Mouse (Mus musculus): ENCODE measurements around the gene Adam15.

GRCm38 (mm10) chr3:89390111-89390515 is 40.3 kb upstream of the Adam15 start:
- TF ChIP-seq GATA1 (IDR thresholded peaks at IDR 0.05; ENCODE audit: low read depth, low read length): no peak
- no peak for TF ChIP-seq CTCF (IDR thresholded peaks at IDR 0.05 in 2 of 3, conservative IDR thresholded peaks at IDR 0.05 in 1 of 3; ENCODE audit: control insufficient read depth in 1 of 3, insufficient read depth in 1 of 3, low read depth in 2 of 3, low read length in 3 of 3, poor library complexity in 1 of 3, severe bottlenecking in 1 of 3)
- TF ChIP-seq ETS1 (IDR thresholded peaks at IDR 0.05; ENCODE audit: low read depth, low read length): no peak
- no peak for TF ChIP-seq MXI1 (IDR thresholded peaks at IDR 0.05; ENCODE audit: low read depth, low read length)
- TF ChIP-seq POLR2A (IDR thresholded peaks at IDR 0.05; ENCODE audit: control insufficient read depth in 1 of 2, insufficient read depth in 1 of 2, low read depth in 1 of 2, low read length in 2 of 2, poor library complexity in 1 of 2): no peak
- TF ChIP-seq EP300 (IDR thresholded peaks at IDR 0.05; ENCODE audit: low read depth in 1 of 2, low read length in 2 of 2): no peak
- no peak for TF ChIP-seq RAD21 (IDR thresholded peaks at IDR 0.05; ENCODE audit: low read depth, low read length)
- no peak for TF ChIP-seq POLR2AphosphoS5 (IDR thresholded peaks at IDR 0.05; ENCODE audit: borderline replicate concordance, low read depth, low read length)
- TF ChIP-seq SMC3 (IDR thresholded peaks at IDR 0.05; ENCODE audit: low read depth, low read length): no peak

Measured in MEL (cell line).